In the genomic region with DNA sequence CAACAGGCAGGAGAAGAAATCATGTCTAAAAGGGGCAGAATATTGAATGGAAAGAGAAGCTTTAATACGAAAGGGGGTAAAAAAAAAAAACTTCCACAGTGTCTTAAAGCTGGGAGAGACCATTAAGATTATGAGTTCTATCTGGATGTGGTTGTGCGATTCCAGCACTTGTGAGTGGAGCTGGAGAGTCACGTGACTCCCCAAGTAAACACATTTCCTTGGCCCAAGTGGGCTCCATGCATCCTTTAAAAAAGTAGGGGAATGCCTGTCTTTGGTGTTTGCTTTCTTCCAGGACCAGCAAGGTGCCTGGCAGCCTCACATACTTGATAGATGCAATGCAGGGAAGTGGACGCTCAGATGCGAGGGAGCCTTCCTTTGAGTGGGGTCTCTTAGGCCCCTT, we compare ENCODE assay signal across 12 mouse cellular contexts.
"Had no signal": no experiment of that assay in that cellular context is flagged by ENCODE, and none has a peak within 500 bp of the region (broad histone marks: within the 10 kb centered on the region; RNA-seq: fewer than 3 reads in every experiment).

No protein-coding gene starts in this region.

- H3K4me3 ChIP-seq: heart, embryonic 10.5 days; heart, embryonic 12.5 days; hindbrain, embryonic 10.5 days; hindbrain, embryonic 12.5 days; intestine, embryonic 15.5 days; limb, embryonic 13.5 days; limb, embryonic 15.5 days; liver, embryonic 12.5 days had no signal

- H3K27me3 ChIP-seq: heart, embryonic 12.5 days; hindbrain, embryonic 12.5 days; intestine, embryonic 15.5 days; limb, embryonic 15.5 days; liver, embryonic 12.5 days had no signal

- H3K9me3 ChIP-seq: heart, embryonic 10.5 days; heart, embryonic 12.5 days; hindbrain, embryonic 10.5 days; hindbrain, embryonic 12.5 days; intestine, embryonic 15.5 days; limb, embryonic 13.5 days; limb, embryonic 15.5 days; liver, embryonic 12.5 days had no signal

- H3K4me1 ChIP-seq: heart, embryonic 10.5 days; hindbrain, embryonic 12.5 days; intestine, embryonic 15.5 days; limb, embryonic 13.5 days; limb, embryonic 15.5 days; liver, embryonic 12.5 days had no signal

- DNase-seq: gastrocnemius, postnatal 25 days had no signal

- H3K9ac ChIP-seq: heart, embryonic 12.5 days; hindbrain, embryonic 12.5 days; hindbrain, embryonic 14.5 days; intestine, embryonic 15.5 days; limb, embryonic 13.5 days; limb, embryonic 15.5 days; liver, embryonic 12.5 days; liver, embryonic 14.5 days had no signal

- H3K36me3 ChIP-seq: heart, embryonic 10.5 days; heart, embryonic 12.5 days; hindbrain, embryonic 10.5 days; hindbrain, embryonic 12.5 days; intestine, embryonic 15.5 days; limb, embryonic 13.5 days; limb, embryonic 15.5 days; liver, embryonic 12.5 days had no signal

- H3K4me2 ChIP-seq: hindbrain, embryonic 12.5 days; hindbrain, embryonic 14.5 days; intestine, embryonic 15.5 days; limb, embryonic 13.5 days; limb, embryonic 15.5 days; liver, embryonic 12.5 days had no signal

- H3K27ac ChIP-seq: gastrocnemius, adult 2 months; heart, embryonic 10.5 days; hindbrain, embryonic 10.5 days; hindbrain, embryonic 12.5 days; hindbrain, embryonic 14.5 days; intestine, embryonic 15.5 days; limb, embryonic 13.5 days; limb, embryonic 15.5 days; liver, embryonic 12.5 days; liver, embryonic 14.5 days had no signal
